Mouse (Mus musculus) fat pad, adult 2 months (tissue): ENCODE measurements at regions not wholly inside any gene's neighbourhood (a gene's known extent, or its start where the extent isn't known, plus 50 kb on each side); places are given as distances from the start of the nearest gene placed in this dataset.

Experiments
- DNase-seq: peaks from one replicate; pipeline ENCODE4 v3.0.0-alpha.2; 2011; ENCODE audit warnings: low read depth, low spot score; ENCODE audit errors: extremely low read depth

GRCm38 (mm10) chr11:19736076-19736475 is 188.1 kb upstream of the Spred2 start:
- DNase-seq = no peak

- no peak for DNase-seq
Observed at GRCm38 (mm10) chr11:19736926-19737325, 187.2 kb upstream of the Spred2 start.

GRCm38 (mm10) chr11:19737331-19737730 is 186.8 kb upstream of the Spred2 start:
- DNase-seq = no peak

GRCm38 (mm10) chr11:19737807-19738206 is 186.4 kb upstream of the Spred2 start:
- no peak for DNase-seq

- no peak for DNase-seq
Observed at GRCm38 (mm10) chr11:19739527-19740151, 184.5 kb upstream of the Spred2 start.

- no peak for DNase-seq
Observed at GRCm38 (mm10) chr11:19740562-19740961, 183.6 kb upstream of the Spred2 start.

- no peak for DNase-seq
Observed at GRCm38 (mm10) chr11:19747097-19747972, 176.8 kb upstream of the Spred2 start.

- DNase-seq = no peak
Observed at GRCm38 (mm10) chr11:19747973-19748559, 176.1 kb upstream of the Spred2 start.

- DNase-seq = no peak
Observed at GRCm38 (mm10) chr11:19758892-19759291, 165.3 kb upstream of the Spred2 start.

GRCm38 (mm10) chr11:19760861-19761693 is 163.1 kb upstream of the Spred2 start:
- DNase-seq = no peak

- no peak for DNase-seq
Observed at GRCm38 (mm10) chr11:19761694-19761976, 162.5 kb upstream of the Spred2 start.

GRCm38 (mm10) chr11:19767316-19767715 is 156.9 kb upstream of the Spred2 start:
- DNase-seq = no peak

- no peak for DNase-seq
Observed at GRCm38 (mm10) chr11:19767871-19768270, 156.3 kb upstream of the Spred2 start.

- DNase-seq = no peak
Observed at GRCm38 (mm10) chr11:19768962-19769361, 155.2 kb upstream of the Spred2 start.

GRCm38 (mm10) chr11:19774010-19774409 is 150.2 kb upstream of the Spred2 start:
- DNase-seq = no peak

GRCm38 (mm10) chr11:19775741-19776140 is 148.4 kb upstream of the Spred2 start:
- no peak for DNase-seq

GRCm38 (mm10) chr11:19776473-19777200 is 147.5 kb upstream of the Spred2 start:
- no peak for DNase-seq

GRCm38 (mm10) chr11:19778191-19778590 is 146.0 kb upstream of the Spred2 start:
- no peak for DNase-seq

- DNase-seq = no peak
Observed at GRCm38 (mm10) chr11:19785110-19785509, 139.1 kb upstream of the Spred2 start.

GRCm38 (mm10) chr11:19796950-19797670 is 127.1 kb upstream of the Spred2 start:
- no peak for DNase-seq
